Mouse (Mus musculus): ENCODE data around the gene Mbd3.
A peak's percentile ranks its signal among the peaks of the same experiment; 100 is the strongest.

Mbd3 gene

DNA sequence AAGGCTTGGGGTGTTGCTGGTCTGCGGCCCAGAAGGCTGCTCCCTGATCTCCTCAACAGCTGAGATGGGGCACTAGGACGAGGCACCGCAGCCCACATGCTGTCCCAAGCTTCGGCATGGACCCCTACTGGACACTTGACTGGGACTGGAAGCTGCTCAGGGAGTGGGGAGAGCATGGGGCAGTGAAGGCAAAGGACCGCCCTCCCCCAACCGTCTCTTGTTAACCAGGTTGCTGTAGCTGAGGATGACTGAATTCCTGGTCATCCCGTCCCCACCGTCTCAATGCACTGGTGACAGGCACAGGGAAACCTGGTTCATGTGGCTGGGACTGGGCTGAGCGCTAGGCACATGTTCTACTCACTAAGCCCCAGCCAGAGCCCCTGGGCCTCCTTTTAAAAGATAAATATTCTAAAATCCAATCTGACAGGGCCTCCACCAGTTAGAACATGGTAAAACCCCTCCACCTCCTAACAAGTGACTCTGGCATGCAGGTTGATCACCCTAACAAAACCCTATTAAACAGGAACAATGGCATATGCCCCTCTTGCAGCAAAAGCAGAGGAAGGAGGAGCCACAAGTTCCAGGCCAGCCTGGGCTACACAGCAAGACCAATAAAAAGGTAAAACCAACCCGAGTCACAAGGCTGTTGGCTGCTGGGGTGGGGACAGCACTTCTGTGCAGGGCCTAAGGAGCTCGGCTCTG is 2.4 kb downstream of the Mbd3 start:
- DNase-seq: no peak

DNA sequence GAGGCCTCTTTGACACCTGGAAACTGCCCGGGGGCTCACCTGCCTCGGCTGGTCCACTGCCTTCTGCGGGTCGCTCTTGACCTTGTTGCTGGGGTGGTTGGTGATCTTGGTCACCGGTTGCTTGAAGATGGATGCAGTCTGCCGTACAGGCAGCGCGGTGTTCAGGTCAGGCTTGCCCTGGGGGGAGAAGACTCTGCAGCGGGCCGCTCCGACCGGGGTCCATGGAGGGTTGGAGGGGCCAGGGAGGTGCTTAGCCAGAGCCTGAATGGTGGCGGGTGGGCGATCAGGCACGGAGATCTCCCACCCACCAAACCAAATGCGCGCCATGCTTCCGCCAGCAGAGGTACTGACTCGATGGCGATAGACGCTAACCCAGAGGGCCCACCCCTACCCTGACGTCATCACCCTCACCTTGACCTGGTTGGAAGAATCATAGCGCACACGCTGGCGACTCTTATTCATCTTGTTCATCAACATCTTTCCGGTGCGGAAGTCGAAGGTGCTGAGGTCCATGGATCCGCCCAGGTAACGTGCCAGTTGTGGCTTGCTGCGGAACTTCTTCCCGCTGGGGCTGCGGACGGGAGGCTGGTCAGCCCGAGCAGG is 4.2 kb downstream of the Mbd3 start:
- no peak for DNase-seq

DNA sequence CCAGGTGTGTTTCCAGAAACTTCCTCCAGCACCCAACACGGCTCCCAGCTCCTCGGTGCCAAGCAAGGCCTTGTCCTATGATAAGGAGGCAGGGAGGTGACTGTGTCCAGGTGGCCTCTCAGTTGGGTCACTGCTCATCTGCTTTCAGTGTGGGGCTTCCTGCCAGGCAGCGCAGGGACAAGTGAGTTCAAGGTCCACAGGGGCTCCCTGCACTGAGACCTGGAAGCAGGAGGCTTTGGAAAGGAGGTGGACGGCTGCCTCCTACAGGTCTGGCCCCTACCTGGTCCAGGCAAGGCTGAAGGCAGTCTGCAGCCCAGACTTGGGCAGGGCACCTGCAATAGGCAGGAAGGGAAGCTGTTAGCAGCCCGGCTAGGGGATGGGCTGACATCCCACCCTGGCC is 6.7 kb downstream of the Mbd3 start:
- DNase-seq: peak; percentile 73 to 77

DNA sequence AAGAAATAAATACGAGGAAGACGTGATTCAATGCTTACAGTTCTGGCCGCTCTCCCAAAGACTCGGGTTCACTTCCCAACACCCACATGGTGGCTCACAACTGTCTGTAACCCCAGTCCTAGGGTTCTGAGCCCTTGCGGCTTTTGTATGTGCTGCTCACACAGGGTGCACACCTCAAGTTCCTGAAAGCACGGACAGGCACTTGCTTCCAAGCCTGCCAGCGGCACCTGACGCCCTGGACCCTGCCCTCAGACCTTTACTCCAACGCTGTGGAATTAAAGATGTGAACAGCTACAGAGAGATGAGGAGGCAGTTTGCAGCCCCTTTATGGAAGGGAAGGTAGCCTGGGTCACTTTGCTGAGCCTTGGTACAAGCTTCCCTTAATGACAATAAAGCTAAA is 8.7 kb downstream of the Mbd3 start:
- peak; percentile 59 to 71 for DNase-seq

DNA sequence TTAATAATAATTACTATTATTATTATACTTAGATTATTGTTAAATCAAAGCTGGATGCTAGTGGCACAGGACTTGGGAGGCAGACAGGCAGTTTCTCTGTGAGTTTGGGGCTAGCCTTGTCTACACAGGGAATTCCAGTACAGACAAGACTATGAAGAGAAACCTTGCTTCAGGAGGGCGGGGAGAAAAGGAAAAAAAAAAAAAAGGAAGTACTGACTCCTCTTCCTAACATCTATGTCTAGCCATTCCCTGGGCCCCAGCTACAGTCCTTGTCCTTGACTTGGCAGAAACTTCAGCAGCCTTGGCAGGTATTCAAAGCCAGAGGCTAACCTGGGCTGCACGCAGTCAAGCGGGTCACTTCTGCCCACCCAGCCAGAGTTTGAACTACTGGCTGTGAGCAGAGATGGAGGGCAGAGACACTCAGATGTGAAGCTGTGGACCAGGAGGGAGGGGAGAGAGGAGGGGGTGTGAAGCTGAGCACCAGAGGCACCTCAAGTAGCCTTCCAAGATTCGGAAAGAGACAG is 10.1 kb downstream of the Mbd3 start:
- DNase-seq: no peak

DNA sequence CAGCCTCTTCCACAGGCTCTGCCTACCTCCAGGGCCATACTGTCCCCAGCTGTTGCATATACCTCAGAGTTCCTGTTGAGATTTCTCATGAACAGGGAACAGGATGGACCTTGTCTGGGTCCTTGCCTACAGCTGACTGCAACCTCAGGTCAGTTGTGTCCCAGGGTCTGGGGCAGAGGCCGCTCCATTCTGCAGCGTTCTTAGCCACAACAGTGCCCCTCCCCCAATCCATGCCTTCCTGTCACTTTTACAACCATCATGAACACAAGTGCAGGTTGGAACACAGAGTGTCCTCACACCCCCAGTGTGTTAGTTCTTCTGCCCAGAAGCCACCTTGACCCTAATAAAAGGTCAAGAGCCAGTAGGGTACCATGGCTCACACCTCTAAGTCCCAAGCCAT is 10.6 kb downstream of the Mbd3 start:
- DNase-seq: no peak

DNA sequence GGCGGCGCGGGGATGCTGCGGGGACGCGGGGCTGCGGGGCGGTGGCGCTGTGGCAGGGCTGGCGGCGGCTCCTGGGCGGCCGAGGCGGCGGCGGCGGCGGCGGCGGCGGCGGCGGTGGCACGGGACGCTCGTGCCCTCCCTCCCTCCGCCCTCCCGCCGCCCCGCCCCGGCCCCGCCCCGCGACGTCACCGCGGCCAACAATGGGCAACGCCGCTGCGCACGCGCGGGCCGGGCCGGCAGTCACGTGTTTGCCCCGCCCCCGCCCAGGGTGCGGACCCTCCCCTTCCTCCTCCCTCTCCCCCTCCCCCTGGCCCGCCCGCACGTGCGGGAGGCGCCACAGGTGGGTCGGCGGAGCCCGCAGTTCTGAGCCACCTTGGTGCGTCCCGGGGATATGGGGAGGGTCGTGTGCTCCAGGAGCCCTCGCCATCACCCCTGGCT is 11.8 kb downstream of the Mbd3 start, which contains the start of gene Mex3d:
Mex3d (minus strand) TSS at position 138 of the 438 bp plus-strand sequence.
- DNase-seq: peak; percentile 90 to 96

DNA sequence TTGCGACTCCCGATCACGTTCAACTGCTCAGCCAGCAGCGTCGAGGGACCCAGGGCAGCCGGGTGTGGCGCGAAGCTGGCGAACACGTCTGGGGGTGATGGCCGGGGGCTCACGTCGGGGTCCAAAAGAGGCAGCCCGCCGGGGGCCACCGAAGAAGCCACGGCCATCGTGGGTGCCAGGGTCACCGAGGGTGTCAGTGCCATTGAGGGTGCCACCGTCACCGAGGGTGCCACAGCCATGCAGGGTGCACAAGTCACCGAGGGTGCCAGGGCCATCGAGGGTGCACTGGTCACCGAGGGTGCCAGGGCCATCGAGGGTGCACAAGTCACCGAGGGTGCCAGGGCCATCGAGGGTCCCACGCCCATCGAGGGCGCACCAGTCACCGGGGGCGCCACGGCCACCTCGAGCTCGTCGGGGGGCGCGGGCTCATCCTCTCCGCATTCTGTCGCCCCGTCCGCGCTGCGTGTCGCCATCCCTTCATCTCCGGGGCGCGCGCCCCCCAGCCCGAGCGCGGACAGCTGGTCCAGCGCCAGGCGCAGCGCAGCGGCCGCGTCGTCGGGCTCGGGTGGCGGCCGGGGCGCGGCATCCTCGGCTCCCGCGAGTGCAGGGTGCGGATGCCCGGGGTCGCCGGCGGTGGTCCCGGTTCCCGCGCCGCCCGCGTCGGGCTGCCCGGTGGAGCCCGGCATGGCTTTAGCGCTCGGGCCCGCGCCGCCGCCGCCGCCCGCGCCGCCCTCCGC is 12.4 kb downstream of the Mbd3 start:
- DNase-seq: peak in 1 of 2 experiments; percentile 42

DNA sequence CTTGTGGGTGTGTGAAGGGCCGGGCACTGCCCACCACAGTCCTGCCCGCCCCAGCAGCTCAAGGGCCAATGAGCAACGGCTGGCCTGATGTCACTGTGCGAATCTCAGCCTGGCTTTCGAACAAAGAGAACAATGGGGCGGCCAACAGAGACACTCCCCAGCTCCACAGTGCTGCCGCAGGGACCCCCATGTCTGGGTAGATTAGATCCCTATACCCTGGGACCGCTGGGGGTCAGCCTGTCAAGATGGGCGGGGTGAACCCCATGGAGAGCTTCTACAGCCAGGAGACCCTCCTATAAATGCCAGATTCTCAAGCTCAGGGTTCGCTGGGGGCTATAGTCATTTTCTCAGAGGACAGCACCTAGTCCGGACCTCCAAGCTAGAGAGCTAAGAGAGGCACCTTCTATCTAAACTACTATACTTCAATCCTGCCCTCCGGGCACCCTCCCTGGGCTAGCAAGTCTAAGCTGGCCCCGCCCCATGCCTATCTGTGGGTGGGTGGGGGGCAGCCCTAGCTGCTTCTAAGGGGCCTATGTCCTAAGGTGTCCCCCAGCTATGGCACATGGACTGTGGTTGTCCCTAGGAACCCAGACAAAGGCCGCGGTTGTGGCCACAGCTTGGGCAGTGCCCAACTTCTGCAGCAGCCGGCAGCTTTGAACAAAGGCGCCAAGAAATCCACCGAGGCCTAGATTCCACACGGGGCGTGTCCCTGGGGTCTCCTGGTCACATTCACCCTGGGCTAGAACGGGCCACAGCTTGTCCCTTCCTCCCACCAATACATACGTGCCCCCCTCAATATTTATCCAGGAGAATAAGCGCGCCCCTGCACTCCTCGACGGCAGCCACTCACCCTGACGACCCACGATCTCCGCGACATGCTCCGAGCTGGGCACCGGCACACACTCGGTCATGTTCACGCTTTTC is 13.3 kb downstream of the Mbd3 start:
- peak in 1 of 2 experiments; percentile 36 for DNase-seq

DNA sequence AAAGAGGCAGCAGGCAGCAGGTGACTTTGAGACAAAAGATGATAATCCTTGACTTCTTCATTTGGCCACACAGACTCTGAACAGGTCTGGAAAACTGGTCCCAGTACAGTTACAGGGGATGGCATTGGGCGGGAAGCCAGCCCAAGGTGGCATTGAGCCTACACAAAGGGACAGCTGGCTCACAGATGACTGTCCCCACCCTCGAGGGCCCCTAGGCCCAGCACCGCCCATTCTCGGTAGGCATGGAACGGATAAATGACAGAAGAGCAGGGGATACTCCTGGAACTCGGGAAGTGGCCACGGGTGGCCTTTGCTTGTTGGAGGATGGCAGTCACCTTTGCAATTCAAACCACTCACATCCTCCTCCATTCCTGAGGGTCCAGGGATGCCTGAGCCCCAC is 14.0 kb downstream of the Mbd3 start:
- no peak for DNase-seq

DNA sequence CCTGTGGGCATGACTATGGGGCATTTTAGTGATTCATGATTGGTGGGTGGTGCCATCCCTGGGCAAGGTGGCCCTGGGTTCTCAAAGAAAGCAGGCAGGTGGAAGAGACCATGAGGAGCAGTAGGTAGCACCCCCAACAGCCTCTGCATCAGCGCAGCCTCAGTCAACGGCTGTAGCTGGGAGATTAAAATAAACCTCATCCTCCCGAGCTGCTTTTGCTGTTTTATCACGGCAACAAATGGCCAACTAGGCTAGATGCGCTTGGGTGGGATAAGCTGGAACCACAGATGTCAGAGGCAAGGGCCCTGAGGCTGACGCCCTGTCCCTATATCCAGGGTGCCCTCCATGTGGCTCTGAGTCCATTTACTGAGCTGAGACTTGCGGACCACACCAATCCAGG is 14.6 kb downstream of the Mbd3 start:
- DNase-seq: no peak

DNA sequence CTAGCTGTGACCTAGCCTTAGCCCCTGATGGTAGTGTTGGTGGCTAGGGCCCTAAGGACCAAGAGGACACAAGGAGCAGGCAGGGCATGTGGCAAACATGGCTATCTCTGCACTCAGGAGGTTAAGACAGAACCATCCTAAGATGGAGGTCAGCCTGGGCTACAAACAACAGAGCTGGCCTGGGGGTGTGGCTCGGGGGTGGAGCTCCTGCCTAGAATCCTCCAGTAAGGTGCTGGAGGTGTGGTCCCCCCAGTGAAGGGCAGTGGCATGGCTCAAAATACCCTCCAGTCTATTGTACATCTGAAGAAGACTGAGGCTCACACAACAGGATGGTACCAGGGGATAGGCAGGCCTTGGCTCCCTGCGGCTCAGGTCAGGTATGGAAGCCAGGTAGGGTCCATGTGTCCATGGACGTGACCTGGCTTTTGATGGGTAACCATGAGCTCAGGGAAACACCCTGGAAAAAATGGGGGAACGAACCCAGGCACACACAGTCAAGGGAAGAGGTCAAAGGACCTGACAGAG is 15.2 kb downstream of the Mbd3 start:
- DNase-seq: no peak

DNA sequence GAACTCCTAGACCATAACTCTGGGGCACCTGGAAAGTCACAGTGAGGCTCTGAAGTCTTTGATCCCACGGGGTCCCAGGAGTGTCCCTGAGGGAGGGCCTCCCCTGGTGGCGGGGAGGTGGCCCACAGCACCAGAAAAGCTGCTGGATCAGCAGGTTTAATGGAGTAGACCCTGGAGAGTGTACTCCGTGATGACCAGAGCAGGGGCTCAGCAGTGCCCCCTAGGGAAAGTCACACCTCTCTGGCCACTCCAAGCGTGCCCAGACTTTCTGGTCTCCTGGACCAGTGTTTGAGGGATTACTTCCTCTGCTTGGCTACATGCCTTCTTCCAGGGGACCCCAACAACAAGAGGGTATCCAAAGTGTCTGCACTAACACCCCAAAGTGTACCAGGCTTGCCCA is 15.9 kb downstream of the Mbd3 start:
- peak in 1 of 2 experiments; percentile 57 for DNase-seq

DNA sequence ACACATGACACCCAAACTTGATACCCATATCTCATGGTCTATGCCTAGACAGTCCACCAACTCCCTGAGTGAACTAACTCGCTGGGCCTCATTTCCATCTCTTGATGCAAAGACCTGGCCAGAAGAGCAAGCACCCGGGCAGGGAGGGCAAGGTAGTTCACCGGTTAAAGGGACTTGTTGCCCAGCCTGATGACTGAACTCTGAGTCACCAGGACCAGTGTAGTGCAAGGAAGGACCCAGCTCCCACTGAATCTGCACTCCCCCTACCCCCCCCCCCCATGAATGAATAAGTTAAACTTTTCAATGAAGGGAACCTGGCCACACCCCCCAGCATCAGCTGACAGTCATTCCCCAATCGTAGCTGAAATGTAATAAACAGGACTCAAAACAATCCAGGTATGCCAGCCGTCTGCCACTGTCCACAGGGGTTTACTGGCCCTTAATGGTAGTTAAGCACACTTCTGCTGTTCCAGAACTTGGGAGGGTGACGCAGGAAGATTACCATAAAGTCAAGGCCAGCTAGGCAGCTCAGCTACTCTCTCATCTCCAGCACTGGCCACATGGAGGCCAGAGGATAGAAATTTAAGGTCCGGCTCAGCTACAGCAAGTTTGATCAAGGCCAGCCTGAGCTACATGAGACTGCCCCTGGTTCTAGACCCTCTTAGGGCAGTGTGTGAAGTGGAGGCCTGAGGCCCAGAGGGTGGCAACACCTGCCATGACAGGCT is 16.5 kb downstream of the Mbd3 start:
- DNase-seq: no peak

DNA sequence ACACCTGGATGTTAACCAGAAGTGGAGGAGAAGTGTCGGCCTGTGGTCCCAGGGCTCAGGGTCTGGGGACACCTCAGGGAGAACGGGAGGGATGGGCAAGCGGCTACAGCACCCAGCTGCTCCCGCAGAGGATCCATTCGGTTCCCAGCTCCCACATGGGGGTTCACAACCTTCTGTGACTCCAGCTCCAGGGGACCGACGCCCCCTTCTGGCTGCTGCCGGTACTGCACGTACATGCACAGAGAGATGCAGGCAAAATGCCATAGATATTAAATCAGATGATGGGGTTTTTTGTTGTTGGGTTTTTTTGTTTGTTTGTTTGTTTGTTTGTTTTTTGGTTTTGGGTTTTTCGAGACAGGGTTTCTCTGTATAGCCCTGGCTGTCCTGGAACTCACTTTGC is 21.6 kb downstream of the Mbd3 start:
- DNase-seq: peak in 1 of 2 experiments; percentile 71

DNA sequence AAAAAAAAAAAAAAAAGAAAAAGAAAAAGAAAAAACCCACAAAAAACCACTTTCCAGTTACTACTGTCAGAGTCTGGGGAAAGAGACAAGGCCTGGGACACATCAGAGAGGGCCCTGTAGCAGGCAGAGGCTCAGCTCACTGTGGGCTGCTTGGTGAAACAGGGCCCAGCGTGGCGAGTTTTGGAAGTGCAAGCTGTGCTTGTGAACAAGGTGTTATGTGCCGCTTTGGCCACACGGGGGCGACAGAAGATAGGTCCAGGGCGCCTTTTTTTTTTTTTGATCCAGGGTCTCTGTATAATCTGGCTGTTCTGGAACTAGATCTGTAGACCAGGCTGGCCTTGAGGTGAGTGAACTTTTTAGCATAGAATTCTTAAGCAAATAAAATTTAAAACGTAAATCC is 23.2 kb downstream of the Mbd3 start:
- peak; percentile 92 to 97 for DNase-seq

DNA sequence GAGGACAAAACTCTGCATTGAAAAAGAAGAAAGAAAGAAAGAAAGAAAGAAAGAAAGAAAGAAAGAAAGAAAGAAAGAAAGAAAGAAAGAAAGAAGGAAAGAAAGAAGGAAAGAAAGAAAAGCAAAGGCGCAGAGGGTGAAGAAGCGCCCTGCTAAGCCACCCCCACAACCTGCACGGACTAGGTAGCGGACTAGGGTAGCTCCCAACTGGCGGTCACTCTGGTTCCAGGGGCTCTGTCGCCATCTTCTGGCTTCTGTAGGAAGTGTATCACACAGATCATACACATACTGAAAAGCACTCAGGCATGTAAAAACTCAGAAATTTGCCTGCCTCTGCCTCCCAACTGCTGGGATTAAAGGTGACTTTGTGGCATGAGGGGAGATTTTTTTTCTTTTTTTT is 25.3 kb downstream of the Mbd3 start:
- peak; percentile 88 to 90 for DNase-seq

DNA sequence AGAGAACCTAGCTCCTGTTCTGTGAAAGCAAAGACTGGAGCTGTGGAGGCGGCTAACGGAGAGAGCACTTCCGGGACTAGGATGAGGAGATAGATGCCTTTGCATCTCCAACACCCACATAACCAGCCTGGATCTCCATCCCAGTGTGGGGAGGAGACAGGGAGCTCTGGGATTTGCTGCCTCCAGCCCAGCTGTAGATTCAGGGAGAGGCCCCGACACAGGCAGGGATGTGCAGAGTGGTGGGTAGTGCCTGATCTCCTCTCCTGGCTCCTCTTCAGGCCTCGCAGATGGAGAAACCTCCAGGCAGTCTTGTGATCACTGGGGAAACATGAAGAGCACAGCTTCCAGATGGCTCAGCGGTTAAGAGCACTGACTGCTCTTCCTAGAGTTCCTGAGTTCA is 26.6 kb downstream of the Mbd3 start:
- no peak for DNase-seq

DNA sequence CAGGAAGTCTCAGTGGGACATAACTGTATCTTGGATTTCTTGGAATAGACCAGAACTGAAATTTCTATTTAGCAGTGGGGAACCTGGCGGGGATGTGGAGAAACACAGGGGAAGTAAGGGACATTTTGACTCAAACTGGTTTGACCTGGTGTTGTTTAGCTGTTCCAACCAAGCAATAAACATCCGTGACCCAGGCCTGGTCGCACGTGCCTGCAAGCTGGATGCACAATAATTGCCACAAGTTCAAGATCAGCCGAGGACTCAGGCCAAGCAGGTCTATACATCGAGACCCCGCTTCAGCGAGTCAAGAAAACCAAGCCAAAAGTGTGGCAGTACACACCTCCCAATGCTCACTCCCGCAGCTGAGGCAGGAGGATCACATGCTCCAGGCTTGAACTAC is 27.4 kb downstream of the Mbd3 start:
- no peak for DNase-seq

DNA sequence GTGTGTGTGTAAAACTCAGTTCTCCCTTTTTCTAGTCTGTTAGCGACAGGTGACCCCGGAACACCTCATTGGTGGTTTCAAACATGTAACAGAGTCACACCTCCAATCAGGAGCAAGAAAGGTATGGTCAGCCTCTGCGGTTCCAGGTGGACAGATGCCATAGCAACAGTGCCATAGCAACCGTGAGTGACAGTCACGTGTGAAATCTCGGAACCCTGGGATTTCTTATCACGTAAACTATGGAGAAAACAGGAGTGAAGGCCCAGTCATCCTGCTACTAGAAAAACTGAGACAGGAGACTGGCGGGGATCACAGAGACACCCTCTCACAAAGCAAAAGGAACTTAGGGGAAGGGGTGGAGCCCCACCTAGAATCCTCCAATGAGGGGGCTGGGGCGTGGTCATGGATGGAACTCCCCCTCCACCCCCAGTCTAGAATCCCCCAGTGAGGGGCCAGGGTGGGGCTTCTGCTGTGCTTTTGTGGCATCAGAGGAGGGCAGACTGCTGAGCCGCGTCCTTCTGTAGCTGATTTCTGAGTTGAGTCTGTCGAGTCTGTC is 27.9 kb downstream of the Mbd3 start:
- peak; percentile 61 to 69 for DNase-seq
